Mouse (Mus musculus) mesoderm, embryonic 11.5 days (tissue): ENCODE results near the gene Ttyh2.
A peak's percentile ranks its signal among the peaks of the same experiment; 100 is the strongest.

Source experiments
- DNase-seq: peaks from one replicate; pipeline ENCODE4 v3.0.0-alpha.2; 2012; ENCODE audit warnings: low read depth, low spot score

The Ttyh2 gene

DNA sequence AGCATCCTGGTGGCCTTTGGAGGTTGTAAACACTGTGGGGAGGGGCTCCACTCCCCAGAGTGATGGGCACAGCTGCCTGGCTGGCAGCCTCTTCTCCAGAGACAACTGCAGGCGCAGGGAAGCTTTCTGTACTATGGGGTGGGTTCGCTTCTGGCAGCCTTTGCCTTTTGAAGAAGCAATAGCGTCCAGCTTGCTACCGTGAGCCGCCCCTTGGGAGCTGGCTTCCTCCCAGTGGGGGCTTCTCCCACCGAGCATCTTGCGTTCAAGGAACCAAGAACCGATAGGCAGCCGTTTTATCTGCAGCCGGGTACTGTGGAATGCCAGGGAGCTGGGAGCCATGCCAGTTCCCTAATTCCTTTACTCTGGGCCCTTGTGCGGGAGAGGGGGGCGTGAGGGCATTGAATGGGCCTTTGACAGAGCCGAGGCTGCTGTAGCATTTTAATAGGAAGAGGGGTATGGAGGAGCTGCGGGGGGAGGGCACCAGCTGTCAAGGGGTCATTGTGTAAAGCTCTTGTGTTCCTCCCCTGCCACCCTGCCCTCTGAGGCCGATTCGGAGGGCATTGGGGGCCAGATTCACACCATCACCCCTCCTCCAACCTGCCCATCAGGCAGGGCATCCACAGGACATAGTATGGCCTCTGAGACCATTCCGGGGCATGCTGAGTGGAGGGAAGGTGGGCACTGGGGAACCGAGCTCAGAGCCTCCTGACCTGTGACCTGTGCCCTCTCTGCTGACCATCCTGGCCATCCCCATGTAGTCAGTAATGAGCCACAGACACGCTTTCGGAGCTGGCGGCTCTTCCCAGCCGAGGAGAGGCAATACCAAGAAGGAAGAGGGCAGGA lies 29.1 kb downstream of the Ttyh2 start:
- DNase-seq = no peak

DNA sequence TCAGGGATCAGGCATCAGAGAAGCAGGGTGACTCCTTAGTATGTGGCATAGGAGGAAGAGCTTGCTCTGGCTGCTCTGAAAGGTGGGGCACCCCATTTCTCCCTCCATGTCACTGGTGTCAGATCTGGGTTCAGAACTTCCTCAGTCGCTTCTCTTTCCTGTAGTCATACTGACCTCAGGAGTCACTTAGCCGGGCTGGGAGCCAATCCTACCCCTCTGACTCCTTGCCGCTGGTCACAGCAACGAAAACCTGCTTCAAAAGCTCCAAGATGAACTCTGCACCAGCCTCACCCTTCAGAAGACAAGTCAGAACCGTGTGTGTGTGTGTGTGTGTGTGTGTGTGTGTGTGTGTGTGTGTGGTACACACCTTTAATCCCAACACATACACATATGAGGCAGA lies 31.1 kb downstream of the Ttyh2 start:
- no peak for DNase-seq

DNA sequence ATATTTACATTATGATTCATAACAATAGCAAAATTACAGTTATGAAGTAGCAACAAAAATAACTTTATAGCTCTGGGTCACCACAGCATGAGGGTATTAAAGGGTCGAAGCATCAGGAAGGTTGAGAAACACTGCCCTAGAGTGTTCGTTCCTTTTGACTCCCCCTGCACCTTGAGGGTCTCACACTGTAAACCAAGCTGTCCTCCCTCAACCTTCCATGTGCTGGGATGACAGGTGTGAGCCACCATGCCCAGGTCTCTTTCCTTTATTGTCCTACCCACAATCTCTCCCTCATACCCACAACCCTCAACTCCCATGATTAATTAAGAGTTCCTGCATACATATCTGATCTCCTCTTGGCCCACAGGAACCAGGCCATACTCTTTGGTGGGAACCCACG lies 36.2 kb downstream of the Ttyh2 start:
- DNase-seq = no peak

DNA sequence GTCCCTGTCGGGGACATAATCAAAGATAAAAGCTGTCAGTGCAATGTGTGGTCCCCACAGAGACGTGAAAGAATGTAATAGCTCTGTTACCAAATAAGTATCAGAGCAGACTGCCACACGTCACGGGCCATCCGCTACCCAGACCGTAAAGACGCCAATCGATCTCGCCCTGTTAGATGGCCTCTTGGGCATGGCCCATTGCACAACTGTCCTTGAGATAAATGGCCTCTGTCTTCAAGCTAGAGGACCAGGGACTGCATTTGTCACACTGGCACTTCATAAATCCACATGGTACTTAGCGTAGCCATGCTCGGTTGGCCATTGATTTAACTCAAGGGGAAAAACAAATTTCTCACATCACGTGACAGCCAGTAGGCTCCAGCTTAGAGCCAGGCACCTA lies 36.6 kb downstream of the Ttyh2 start:
- no peak for DNase-seq

DNA sequence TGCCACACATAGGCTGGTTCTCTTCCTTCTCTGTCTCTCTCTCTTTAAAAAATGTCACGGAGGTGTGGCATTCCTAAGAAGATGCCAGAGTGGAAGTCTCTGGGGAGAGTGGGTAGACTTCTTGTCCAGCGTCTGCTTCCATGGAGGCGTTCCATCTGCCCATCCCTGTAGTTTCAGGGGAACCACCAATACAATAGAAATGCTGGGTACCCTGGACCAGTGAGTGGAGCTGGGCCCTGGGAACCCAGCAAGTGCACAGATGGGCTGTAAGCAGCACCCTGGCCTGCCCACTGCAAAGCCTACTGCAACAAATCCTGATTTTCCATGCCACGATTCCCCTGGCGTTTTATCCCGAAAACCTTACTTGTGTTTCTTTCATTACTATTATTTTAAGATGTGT lies 39.3 kb downstream of the Ttyh2 start:
- no peak for DNase-seq

DNA sequence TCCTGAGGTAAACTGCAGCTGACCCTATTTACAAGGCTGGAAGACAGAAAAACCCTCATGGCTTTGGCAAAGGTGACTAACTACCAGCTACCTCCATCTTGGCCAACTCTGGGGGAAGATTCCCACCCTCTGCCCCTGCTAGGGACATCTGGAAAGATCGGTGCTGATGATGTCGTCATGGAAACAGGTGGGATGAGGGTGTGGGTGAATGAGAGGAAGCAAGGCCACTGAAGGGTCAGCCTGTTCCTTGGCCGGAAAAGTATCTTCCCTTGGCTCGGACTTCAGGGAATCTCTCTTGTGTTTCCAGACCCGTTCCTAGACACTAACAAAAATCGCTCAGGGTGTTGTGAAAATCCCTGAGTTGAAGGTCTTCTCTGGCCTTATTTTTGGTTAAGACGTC lies 40.3 kb downstream of the Ttyh2 start:
- no peak for DNase-seq

DNA sequence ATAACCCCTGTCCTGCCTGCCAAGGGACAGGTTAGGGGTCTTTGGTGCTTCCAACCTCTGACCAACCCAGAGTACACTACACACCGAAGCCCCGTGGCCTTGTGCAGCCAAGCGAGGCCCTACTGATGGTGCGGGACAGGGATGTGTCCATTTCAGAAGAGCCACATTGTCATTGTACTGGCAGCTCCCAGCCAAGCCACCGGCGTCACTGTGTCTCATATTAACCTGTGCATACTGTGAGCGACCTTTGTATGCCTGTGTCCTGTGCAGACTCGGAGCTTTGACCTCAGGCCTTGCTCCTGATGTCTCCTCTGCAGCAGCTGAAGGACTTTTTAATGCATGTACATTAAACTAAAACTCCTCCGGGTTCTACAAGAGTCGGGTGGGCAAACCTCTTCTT lies 45.3 kb downstream of the Ttyh2 start:
- no peak for DNase-seq

DNA sequence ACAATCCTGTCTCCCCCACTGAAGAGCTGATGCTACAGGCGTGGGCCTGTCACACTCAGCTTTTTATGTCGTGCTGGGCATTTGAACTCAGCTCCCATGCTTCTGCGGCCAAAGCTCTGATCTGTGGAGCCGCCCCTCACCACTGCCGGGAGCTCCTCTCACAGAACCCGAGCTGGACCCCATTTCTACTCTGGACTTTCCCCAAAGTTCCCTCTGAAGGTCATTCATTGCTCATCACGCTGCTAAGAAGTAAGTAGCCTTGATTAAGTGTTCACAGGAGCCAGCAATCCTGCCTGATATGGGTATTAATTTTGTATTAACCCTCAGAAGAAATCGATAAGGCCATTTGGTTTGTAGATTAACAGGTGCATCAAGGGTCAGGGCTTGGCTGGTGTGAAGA lies 47.2 kb downstream of the Ttyh2 start:
- DNase-seq = no peak

DNA sequence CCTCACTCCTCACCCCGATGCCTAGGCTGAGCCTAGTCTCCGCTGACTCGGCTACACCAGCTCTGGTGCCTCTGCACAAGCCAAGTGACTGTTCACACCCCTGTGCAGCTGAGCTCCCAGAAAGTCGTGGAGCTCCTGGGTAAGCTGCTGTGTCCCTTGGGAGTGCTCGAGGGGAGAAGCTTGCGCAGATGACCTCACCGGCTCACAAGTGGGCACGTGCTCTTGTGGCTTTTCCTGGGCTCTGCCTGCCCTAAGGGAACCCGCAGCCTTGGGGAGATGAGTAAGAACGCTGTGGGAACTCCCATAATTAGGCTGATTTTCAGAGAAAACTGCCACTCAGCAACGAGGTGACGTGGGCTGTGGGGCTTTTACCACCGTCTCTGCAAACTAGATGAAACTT lies 47.8 kb downstream of the Ttyh2 start:
- no peak for DNase-seq

DNA sequence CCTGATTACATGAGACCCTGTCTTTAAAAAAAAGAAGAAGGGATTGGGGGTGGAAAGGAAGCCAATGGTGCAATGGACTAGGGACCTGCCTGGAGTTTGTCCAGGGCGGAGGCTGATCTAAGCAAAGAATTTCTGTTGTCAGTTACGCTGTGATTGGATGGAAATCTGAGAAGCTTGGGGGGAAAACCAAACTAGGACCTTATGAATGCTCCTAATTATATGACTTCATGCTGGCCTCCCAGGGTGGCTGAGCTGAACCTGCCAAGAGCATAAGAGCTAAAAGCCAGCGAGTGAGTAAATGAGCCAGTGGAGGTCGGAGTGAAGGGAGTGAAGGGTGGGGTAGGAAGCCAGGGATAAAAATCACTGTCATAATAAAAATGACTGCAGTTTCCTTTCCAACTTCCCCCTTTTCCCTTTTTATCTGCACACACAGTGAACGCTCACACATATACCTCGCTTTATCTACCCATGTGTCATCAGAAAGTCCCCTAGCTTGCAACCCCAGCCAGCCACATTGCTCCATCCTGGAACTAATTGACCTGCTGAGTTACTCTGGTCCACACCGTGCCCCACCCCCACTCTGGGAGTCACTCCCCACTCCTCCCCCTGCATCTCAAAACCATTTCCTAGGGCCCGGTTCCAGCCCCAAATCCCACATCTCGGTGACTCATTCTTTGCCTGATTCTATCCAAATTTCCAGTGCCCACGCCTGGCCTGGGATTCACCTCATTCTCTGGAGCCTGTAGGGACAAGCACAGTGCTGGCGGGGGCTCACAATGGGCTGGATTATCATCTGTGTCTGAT lies 49.8 kb downstream of the Ttyh2 start:
- DNase-seq = no peak

DNA sequence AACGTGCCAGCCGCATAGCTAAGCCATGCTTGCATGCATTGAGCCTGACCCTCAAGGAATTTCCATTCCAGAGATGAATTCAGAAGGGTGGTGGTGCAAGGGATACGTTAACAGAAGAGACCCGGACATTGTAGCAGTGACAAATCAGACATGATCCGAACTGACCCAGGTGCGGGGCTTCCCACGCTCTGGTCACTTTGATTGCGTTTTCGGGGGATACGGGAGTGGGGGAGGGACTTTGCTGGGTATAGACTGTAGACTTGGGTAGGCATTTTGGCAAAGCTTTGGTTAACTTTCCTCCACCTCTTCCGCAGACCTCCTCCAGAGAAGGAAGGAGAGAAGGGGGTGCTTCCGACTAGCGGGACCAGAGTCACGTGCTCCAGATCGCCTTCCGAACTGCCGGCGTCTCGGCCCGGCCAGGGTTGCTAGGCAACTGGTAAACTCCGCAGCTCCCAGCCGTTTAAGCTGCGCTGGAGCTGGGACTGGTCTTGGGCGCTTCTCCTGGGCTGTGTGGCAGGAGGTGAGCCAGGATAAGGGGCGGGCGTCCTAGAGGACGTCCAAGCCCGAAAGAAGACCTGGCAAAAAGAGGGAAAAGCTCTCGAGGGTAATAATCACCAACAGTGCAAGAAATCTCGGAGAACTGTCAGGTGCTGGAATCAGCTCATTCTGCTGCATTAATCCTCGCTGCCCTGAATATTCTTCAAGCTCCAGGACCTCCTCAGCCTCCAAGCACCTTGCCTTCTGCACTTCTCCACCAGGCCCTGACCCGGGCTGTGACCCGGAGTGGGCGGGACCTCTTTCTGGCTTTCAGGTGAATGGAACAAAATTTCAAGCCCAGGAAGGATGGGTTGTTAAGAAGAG lies 52.0 kb downstream of the Ttyh2 start, which contains the start of gene Dnaic2:
Gene Dnaic2, plus strand, starts transcription at position 444 of the 861 bp plus-strand sequence.
- DNase-seq = peak; percentile 85

DNA sequence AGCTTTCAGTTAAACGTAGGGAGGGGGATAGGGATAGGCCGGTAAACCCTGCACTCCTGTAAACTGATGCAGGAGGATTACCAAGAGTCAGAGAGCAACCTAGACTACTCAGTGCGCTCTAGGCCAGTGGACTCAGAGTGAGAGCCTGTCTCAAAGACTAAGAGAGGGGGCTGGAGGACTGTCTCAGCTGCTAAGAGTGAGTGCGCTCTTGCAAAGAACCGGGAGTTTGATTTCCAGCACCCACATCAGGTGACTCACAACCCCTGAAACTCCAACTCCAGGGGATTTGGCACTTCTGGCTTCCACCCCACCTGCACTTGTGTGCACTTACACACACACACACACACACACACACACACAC lies 52.6 kb downstream of the Ttyh2 start:
- DNase-seq = no peak

DNA sequence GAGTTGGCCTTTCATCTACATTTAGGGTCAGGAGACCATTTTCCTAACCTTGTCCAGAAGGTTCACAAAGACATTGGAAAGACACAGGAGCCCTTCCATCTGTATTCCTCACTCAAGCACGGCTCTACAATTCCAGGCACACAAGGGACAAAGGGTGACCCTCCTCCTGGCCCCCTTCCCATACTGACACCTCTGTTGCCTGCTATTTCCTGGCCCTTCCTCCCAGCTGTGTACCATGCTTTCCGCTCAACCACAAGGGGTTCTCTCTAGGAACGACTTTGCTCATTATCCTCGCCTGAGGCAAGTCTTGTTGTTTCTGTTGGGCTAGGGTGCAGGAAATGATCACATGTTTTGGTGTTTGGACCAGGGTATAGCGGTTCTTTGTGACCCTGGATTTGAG lies 53.1 kb downstream of the Ttyh2 start:
- DNase-seq = no peak

DNA sequence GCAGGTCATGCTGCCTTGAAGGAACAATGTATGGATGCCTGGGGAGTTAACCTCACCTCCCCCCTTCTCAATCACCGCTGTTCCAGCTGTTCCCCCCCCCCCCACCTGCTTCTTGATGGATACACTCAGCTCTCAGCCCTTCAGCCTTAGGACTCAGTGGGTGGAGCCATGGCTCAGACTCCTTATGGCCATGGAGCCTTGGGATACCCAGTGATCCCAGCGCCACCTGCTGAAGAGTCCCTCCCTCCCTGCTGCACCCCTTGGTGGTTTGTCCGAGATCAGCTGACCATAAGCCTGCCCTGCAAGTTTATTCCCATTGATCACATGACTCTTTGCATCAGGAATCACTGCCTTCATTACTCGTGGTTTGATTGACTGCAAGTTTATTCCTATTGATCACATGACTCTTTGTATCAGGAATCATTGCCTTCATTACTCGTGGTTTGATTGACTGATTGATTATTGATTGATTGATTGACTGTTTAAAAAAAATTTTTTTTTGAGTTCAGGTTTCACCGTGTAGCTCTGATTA lies 54.7 kb downstream of the Ttyh2 start:
- DNase-seq = no peak

DNA sequence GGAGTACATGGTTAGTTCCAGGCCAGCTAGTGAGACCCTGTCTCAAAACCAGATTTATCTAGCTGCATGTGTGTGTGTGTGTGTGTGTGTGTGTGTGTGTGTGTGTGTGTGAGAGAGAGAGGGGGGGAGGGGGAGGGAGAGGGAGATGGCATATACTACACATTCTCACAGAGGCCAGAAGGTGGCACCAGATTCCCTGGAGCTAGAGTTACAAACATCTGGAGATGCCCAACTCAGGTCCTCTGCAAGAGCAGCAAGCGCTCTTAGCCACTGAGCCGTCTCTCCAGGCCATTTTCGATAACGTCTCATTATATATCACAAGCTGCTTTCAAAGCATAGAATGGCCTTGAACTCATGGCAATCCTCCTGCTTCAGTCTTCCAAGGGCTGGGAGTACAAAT lies 56.5 kb downstream of the Ttyh2 start:
- no peak for DNase-seq

DNA sequence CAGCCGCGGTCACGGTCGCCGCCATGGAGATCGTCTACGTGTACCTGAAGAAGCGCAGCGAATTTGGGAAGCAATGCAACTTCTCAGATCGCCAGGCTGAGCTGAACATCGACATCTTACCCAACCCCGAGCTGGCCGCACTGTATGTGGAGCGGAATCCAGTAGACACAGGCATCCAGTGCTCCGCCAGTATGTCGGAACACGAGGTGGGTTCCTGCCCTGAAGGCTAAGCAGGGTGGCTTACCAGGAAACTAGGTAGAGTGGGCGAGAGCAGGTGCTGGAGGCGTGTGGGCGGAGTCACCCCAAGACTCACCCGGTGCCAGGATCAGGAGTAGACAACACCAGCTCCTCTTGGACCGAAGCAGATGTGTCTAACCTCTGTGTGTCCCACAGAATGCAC lies 57.7 kb downstream of the Ttyh2 start:
- DNase-seq = no peak

DNA sequence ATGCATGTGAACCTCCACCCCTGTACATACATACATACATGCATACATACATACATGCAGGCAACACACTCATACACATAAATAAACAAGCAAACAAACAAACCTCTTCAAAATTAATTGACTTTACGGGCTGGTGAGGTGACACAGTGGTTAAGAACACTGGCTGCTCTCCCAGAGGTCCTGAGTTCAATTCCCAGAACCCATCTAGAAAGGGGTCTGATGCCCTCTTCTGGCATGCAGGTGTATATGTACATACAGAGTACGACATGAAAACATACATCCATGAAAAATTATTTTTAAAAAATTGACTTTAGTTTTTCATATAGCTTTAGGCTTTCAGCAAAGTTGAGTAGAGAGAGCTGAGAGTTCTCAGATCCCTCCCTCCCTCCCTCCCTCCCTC lies 60.9 kb downstream of the Ttyh2 start:
- DNase-seq = no peak

DNA sequence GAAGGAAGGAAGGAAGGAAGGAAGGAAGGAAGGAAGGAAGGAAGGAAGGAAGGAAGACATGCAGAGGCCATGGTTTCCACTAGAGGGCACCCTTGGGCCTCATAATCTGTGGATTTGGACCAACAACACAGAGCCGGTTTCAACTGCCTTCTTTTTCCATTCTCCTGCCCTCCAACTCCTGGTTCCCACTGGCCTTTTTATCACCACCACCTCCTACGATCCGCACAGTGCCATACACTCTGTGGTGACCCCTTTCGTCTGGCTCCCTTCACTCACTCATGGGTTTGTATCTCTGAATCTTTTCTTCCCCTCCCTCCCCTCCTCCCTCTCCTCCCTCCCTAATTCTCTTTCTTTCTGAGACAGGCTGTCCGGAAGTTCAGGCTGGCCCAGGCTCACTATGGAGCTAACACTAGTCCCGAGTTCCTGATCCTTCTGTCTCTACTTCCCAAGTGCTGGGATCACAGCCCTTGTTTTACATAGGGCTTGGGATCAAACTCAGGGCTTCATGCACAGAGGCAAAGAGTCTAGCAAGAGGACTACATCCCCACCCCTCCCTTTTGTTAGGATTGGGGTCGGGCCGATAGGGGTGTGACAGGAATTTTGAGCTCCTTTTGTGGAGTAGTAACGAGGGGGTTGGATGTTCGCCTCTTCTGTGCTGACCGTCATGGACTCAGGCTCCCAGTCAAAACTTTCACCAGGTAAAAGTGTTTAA lies 61.8 kb downstream of the Ttyh2 start:
- DNase-seq = peak; percentile 74

DNA sequence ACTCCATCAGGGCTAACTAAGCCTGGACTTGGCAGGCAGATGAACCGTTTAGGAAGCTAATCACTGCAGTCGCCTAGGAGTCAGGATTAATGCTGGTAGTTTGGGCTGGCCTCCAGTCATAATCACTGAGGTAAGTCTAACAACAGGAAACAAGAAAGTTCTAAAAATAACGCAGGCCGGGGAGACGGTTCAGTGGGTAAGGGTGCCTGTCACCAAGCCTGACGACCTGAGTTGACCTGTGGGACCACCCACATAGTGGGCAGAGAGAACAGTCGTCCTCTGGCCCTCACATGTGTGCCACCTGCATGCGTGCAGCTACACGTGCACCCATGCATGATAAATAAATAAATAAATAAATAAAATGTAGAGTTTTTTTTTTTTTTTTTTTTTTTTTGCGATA lies 65.4 kb downstream of the Ttyh2 start:
- DNase-seq = peak; percentile 50

DNA sequence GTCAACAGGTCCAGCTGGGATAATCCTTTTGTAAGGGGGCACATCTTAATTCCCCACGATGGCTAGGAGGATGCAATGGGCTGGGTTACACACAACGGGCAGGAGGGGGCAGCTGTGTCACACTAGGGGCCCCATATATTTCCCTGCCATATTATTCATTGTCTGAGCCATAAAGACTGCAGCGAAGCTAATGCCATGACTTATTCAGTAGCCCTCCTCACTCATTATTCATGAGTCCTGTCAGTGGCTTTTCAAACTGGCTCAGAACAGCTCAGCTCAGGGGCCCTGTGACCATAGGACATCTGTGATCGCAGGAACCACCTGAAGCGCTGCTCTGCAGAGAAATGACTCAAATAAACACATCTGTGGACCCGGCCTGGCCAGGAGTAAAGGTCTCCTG lies 66.2 kb downstream of the Ttyh2 start:
- DNase-seq = peak; percentile 74

DNA sequence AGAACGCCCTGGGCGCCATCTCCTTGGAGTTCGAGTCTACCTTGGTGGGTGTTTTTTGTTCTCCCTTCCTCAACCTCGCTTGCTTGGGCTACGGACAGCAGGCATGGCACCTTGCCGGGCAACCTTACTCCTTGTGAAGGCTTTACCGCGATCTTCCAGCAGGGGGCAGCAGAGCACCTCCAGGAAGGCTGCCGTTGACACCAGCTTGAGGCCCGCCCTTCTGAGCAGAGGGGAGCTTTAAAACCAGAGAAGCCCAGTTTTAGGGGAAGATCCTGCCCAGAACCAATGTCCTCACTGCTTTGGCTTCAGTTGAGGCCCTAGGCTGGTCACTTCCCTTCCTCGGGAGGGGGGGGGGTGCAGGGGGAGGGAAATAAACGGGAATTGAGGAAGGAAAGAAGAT lies 69.9 kb downstream of the Ttyh2 start:
- DNase-seq = peak; percentile 90
